Mouse (Mus musculus) forebrain, embryonic 15.5 days (tissue): ENCODE results near the gene Rnf10. TPM values are rescaled to one million over a fixed set of nuclear protein-coding genes. Genes with fewer than 3 reads are reported as not detected.

Source experiments
- ATAC-seq: fragments of 200-750 bp; cut with Nextera tagmentation; replicated peaks from 2 replicates; pipeline ENCODE4 v1.8.0; 2017; ENCODE audit warnings: mild to moderate bottlenecking, moderate TSS enrichment, moderate library complexity
- H3K27ac ChIP-seq: fragments of 300-500 bp; sonication (generic); replicated peaks from 2 replicates; pipeline ENCODE4 v1.5.1; 2015; ENCODE audit warnings: mild to moderate bottlenecking, inconsistent platforms
- H3K27me3 ChIP-seq: fragments of 300-500 bp; sonication (generic); 2 replicates; pipeline ENCODE4 v1.6.1; 2015; ENCODE audit warnings: inconsistent platforms
- H3K36me3 ChIP-seq: fragments of 300-500 bp; sonication (generic); 2 replicates; pipeline ENCODE4 v1.6.1; 2015; ENCODE audit warnings: mild to moderate bottlenecking, inconsistent platforms
- H3K4me1 ChIP-seq: fragments of 300-500 bp; sonication (generic); 2 replicates; pipeline ENCODE4 v1.6.1; 2015; ENCODE audit warnings: inconsistent platforms
- H3K4me2 ChIP-seq: fragments of 300-500 bp; sonication (generic); replicated peaks from 2 replicates; pipeline ENCODE4 v1.6.1; 2015; ENCODE audit warnings: mild to moderate bottlenecking, inconsistent platforms
- H3K4me3 ChIP-seq: fragments of 300-500 bp; sonication (generic); 2 replicates; pipeline ENCODE4 v1.5.1; 2015; ENCODE audit warnings: mild to moderate bottlenecking, inconsistent platforms
- H3K9ac ChIP-seq: fragments of 300-500 bp; sonication (generic); replicated peaks from 2 replicates; pipeline ENCODE4 v1.6.1; 2015; ENCODE audit warnings: mild to moderate bottlenecking, inconsistent platforms
- H3K9me3 ChIP-seq: fragments of 300-500 bp; sonication (generic); 2 replicates; pipeline ENCODE4 v1.6.1; 2016; ENCODE audit warnings: inconsistent platforms
- WGBS: fragments of 180-500 bp; shearing (Covaris S2); methylation state at CpG from one replicate; pipeline ENCODE4 v1.1.7; 2015; ENCODE audit warnings: mixed read lengths; 5-methylcytosine and 5-hydroxymethylcytosine counted together
- polyA plus RNA-seq: library from polyadenylated mRNA; unstranded; fragments of >200 nt; fragmentation: Nextera tagmentation; extraction: Ambion mirVana; gene quantifications from 2 replicates; pipeline ENCODE4 v1.2.1, GENCODE M21; 2015

Rnf10 gene
- polyA plus RNA-seq, 1 experiment from 2014 or later = 191 TPM

DNA sequence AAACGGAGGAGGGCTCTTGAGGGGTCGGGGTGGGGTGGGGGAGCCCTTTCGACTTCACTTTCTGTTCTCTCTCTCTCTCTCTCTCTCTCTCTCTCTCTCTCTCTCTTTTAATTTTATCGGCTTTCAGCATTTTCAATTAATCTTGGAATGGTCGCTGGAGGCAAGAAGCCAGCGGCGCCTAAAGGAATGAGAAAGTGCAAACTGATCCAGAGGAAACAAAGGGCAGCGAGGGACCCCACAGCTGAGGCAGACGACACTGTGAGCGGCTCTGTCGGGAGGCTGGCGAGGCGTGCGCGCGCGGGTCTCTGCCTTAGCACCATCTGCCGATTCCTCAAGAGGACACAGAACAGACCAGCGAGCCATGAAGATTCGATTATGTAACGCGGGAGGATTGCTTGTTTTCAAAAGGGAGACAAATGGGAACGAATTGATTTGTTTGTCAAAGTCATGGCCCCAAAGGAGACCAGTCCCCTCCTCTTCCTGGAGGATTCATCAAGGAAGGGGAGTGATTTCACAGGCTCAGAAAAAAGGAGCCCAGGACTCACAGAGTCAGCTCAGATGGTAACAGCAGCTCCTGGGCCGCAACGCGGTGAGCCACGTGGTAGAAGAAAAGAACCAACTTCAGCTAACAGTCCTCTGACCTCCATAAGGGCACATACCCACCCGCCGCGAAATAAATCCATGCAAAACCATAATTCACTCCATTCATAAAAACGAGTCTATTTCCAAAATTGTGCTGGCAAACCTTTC, 68.0 kb downstream of the Rnf10 start:
- Histone ChIP-seq H3K4me3 (peak overlapping the region; percentile 33), H3K4me1 (peaks cover 31% of the 10 kb centered on the region), H3K9ac (peak overlapping the region; percentile 41), H3K4me2 (peak overlapping the region; percentile 49), H3K27me3 (no peaks in the 10 kb centered on the region), H3K36me3 (no peaks in the 10 kb centered on the region), H3K9me3 (no peaks in the 10 kb centered on the region), H3K27ac (peak overlapping the region; percentile 89)
- peak; percentile 90 for ATAC-seq
- 3% methylated on average over 31 of the region's 31 CpGs for WGBS

DNA sequence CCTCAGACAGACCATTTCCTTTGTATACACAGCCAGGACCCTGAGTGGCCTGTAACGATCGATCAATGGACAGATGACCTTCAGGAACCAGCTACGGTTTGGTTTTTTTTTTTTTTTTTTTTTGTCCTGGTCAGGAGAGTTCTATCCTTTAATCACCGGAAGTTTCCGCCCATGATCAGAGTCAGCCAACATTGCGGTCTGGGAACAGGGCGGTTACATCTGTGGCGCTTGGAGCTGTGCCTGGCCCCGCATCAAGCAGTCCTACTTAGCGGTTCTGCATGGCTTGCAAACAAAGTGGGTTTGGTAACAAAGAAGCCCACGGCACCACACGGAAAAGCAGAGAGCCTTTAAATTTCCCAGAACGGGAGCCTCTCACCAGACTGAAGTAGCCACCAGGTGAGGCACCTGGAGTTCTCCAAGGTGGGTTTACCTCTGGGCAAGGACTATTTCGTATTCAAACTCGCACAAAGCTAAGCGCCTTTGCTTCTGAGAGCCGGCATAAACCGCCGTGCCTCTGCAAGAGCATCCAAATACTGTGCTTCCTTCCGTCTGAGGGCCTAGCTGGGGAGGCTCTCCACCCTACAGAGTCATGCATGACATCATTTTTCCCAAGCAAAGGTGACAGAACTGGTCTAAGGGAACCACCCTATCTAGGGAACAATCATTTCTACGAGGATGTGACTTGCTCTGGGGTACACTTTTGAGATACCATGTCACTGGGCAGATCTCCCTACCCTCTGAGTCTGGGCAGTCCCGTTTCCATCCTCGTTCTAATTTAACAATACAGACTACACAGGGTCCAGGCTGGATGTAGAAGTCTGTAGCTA, 68.8 kb downstream of the Rnf10 start:
- Histone ChIP-seq H3K27ac (peak overlapping the region; percentile 89), H3K9me3 (no peaks in the 10 kb centered on the region), H3K4me2 (peak overlapping the region; percentile 49), H3K27me3 (no peaks in the 10 kb centered on the region), H3K4me3 (peak overlapping the region; percentile 33), H3K4me1 (peaks cover 31% of the 10 kb centered on the region), H3K9ac (peak overlapping the region; percentile 41), H3K36me3 (no peaks in the 10 kb centered on the region)
- ATAC-seq = peak; percentile 58
- 12% methylated on average over 23 of the region's 23 CpGs for WGBS

DNA sequence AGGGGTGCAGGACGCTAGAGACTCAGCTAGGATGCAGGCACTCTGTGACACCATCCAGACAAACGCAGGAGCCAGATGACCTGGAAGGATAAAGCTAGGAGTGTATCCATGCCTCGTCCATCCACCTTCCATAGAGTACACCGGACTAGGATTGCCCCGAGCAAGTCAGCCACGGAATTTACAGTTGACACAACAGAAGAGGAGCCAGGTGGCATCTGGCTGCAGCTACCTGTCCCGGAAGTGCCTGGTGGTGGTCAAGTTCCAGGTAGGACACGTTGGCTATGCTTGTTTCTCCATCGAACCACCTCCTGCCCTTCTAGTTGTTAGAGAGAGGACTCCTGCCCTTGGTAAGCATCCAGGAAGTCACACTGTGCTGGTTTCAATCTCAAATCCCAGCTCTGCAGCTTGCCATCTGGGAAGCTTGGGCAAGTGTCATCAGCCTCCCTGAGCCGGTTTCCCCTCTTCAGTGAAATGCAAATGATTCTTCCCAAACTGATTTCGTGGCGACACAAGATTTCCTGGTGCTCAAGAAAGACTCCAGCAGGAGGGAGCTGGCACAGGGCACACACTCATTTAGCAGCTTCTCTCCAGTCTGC, 78.0 kb downstream of the Rnf10 start:
- Histone ChIP-seq H3K27ac (peak overlapping the region; percentile 77), H3K9ac (peak overlapping the region; percentile 71), H3K4me3 (peak overlapping the region; percentile 71), H3K27me3 (peaks cover 14% of the 10 kb centered on the region; the same call in 1 of the 2 replicates), H3K4me1 (peaks cover 31% of the 10 kb centered on the region), H3K36me3 (no peaks in the 10 kb centered on the region), H3K4me2 (peak overlapping the region; percentile 100), H3K9me3 (no peaks in the 10 kb centered on the region)
- 5% methylated on average over 12 of the region's 12 CpGs for WGBS
- ATAC-seq = peak; percentile 37; the same call in 1 of the 2 replicates

DNA sequence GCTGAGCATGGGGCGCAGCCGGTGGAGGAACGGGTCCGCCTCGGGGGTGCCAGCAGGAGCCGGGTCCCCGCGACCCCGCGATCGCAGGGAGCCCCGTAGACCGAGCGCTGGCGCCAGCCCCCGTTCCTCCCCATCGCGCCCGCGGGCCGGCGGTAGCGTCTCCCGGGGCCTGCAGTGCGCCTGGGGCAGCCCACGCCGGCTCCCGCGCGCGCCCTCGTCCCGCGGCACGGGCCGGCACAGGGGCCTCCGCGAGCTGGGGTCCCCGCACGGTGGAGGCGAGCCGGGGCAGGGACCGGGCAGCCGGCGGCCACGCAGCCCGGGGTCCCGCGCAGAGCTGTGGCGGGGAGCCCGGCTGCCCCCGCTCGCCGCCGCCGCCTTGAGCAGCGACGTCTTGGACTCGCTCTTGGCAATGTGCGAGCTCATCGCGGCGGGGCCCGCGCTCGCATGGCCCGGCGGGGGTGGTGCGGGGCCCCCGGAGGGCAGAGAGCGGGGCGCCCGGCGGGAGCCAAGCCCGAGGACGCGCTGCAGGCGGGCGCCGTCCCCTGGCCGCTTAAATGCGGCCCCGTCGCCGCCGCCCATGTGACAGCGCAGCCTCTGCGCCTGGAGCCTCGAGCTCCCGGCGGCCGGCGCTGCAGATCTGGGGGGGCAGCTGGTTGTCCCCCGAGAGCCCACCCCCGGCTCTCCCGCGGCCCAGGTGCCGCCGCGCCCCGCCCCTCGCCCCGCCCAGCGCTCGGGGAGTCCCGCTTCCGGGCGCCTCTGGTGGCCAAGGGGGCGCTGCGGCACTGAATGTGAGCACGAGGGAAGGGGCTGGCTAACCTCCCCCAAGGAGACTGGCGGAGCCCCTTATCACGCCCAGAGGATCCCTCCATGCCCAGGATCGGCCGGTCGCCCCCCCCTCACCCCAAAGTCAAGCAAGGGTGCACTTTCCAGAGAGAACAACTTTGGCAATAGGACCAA, 78.8 kb downstream of the Rnf10 start, which contains the start of gene Cabp1:
Gene Cabp1 (minus strand): TSS at position 713 of the 957 bp plus-strand sequence.
- H3K9me3 ChIP-seq = no peaks in the 10 kb centered on the region
- WGBS = under 1% methylated on average over 87 of the region's 116 CpGs
- no peaks in the 10 kb centered on the region for H3K36me3 ChIP-seq
- peaks cover 31% of the 10 kb centered on the region for H3K4me1 ChIP-seq
- ATAC-seq = peak; percentile 60
- H3K9ac ChIP-seq = peak within 1 kb of the TSS; percentile 71
- peak within 1 kb of the TSS; percentile 77 for H3K27ac ChIP-seq
- peak within 1 kb of the TSS; percentile 71 for H3K4me3 ChIP-seq
- peak within 1 kb of the TSS; percentile 100 for H3K4me2 ChIP-seq
- H3K27me3 ChIP-seq = peaks cover 19% of the 10 kb centered on the region; the same call in 1 of the 2 replicates

GRCm38 (mm10) chr5:115193226-115193625, 79.5 kb downstream of the Rnf10 start:
- H3K27me3 ChIP-seq = peaks cover 19% of the 10 kb centered on the region; the same call in 1 of the 2 replicates
- H3K27ac ChIP-seq = peak overlapping the region; percentile 77; the same call in 1 of the 2 replicates
- H3K4me2 ChIP-seq = peak overlapping the region; percentile 100
- WGBS = under 1% methylated on average over 34 of the region's 34 CpGs
- peaks cover 31% of the 10 kb centered on the region for H3K4me1 ChIP-seq
- H3K4me3 ChIP-seq = peak overlapping the region; percentile 71
- H3K36me3 ChIP-seq = no peaks in the 10 kb centered on the region
- peak; percentile 15; the same call in 1 of the 2 replicates for ATAC-seq
- H3K9me3 ChIP-seq = no peaks in the 10 kb centered on the region
- peak overlapping the region; percentile 71 for H3K9ac ChIP-seq

DNA sequence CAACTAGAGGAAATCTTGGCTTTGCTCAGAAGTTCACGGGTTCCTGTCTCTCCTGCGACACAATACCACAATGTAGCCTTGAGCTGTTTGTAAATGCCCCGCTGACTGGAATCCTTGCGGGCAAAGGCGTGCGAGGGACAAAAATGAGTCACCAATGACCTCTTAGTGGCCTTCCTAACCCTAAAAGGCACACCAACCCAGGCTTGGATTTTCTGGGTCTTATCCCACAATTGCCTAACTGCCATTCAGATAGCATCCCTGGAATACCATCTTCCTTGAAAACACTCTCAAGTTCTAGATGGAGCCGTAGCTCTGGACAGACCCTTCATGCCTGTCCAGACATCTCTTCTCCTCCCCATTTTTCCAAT, 79.9 kb downstream of the Rnf10 start:
- no peaks in the 10 kb centered on the region for H3K9me3 ChIP-seq
- peaks cover 33% of the 10 kb centered on the region for H3K4me1 ChIP-seq
- ATAC-seq = no peak
- H3K9ac ChIP-seq = peak overlapping the region; percentile 71
- H3K4me3 ChIP-seq = peak overlapping the region; percentile 71
- WGBS = 9% methylated on average over 7 of the region's 7 CpGs
- no peak overlapping the region for H3K27ac ChIP-seq
- no peaks in the 10 kb centered on the region for H3K36me3 ChIP-seq
- peaks cover 19% of the 10 kb centered on the region; the same call in 1 of the 2 replicates for H3K27me3 ChIP-seq
- H3K4me2 ChIP-seq = peak overlapping the region; percentile 100

- no peaks in the 10 kb centered on the region for H3K9me3 ChIP-seq
- H3K9ac ChIP-seq = peak overlapping the region; percentile 71; the same call in 1 of the 2 replicates
- peaks cover 19% of the 10 kb centered on the region; the same call in 1 of the 2 replicates for H3K27me3 ChIP-seq
- no peak for ATAC-seq
- no peaks in the 10 kb centered on the region for H3K36me3 ChIP-seq
- WGBS = 9% methylated on average over 29 of the region's 29 CpGs
- peak overlapping the region; percentile 100 for H3K4me2 ChIP-seq
- H3K27ac ChIP-seq = no peak overlapping the region
- H3K4me3 ChIP-seq = peak overlapping the region; percentile 71
- H3K4me1 ChIP-seq = peaks cover 39% of the 10 kb centered on the region
Observed at GRCm38 (mm10) chr5:115191880-115192827, 80.5 kb downstream of the Rnf10 start.

Other genes with a start within 250 kb of the Rnf10 start
- 34.6 and 35.0 TPM in 2 replicates for gene Gm10401, start 174.6 kb downstream of the Rnf10 start, polyA plus RNA-seq
- gene Acads, start 153.6 kb downstream of the Rnf10 start, polyA plus RNA-seq = 22.3 and 24.1 TPM in 2 replicates
- 44.4 and 46.2 TPM in 2 replicates for gene Unc119b, start 137.9 kb downstream of the Rnf10 start, polyA plus RNA-seq
- 22.7 and 27.7 TPM in 2 replicates for gene Mlec, start 114.7 kb downstream of the Rnf10 start, polyA plus RNA-seq
- gene Cabp1, start 78.5 kb downstream of the Rnf10 start, polyA plus RNA-seq = 9.2 and 9.8 TPM in 2 replicates
- 96.9 and 98.6 TPM in 2 replicates for gene Pop5, start 37.1 kb downstream of the Rnf10 start, polyA plus RNA-seq
- 59.4 and 61.3 TPM in 2 replicates for gene Coq5, start 6.8 kb upstream of the Rnf10 start, polyA plus RNA-seq
- 1,446 and 1,524 TPM in 2 replicates for gene Dynll1, start 28.1 kb upstream of the Rnf10 start, polyA plus RNA-seq
- gene Srsf9, start 54.3 kb upstream of the Rnf10 start, polyA plus RNA-seq = 200 and 204 TPM in 2 replicates
- gene Gatc, start 68.3 kb upstream of the Rnf10 start, polyA plus RNA-seq = 33.6 and 36.6 TPM in 2 replicates
- 60.5 and 64.3 TPM in 2 replicates for gene Triap1, start 68.3 kb upstream of the Rnf10 start, polyA plus RNA-seq
- 968 and 991 TPM in 2 replicates for gene Cox6a1, start 76.1 kb upstream of the Rnf10 start, polyA plus RNA-seq
- 70.0 and 75.8 TPM in 2 replicates for gene Msi1, start 156.7 kb upstream of the Rnf10 start, polyA plus RNA-seq
- not detected in 2 replicates for gene Pla2g1b, start 193.4 kb upstream of the Rnf10 start, polyA plus RNA-seq
- gene Sirt4, start 211.8 kb upstream of the Rnf10 start, polyA plus RNA-seq = 34.0 and 34.2 TPM in 2 replicates
- gene Pxn, start 233.8 kb upstream of the Rnf10 start, polyA plus RNA-seq = 19.1 and 19.7 TPM in 2 replicates